Mouse (Mus musculus): ENCODE measurements at regions not wholly inside any gene's neighbourhood (a gene's known extent, or its start where the extent isn't known, plus 50 kb on each side); places are given as distances from the start of the nearest gene placed in this dataset.

DNA sequence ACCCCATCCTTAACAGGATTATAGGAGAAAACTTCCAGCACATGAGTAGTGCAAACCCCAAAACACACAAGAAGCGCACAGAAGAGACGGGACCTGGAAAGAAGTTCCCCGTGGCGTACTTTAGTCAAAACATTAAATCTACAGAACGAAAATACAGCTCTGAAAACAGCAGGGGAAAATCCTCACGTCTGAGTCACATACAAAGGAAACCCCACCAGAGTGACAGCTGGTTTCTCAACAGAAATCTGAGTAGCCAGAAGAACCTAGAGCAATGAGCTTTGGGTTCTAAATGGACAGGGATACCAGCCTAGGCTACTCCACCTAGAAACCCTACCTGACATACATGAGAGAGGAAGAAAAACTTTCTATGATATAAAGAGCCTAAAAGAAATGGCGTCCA is 234.0 kb upstream of the Hs6st1 start:
- no peak for TF ChIP-seq POLR2A (IDR thresholded peaks at IDR 0.05; ENCODE audit: extremely low read depth, insufficient read depth, low read length)
- no peak for TF ChIP-seq CTCF (IDR thresholded peaks at IDR 0.05; ENCODE audit: extremely low read depth, insufficient read depth, low read length)
